Mouse (Mus musculus) testis, adult 2 months (tissue): ENCODE measurements around the gene Ncor2. TPM values are rescaled to one million over a fixed set of nuclear protein-coding genes. Genes with fewer than 3 reads are reported as not detected.

Experiments used
- H3K27ac ChIP-seq: fragments of 200-500 bp; 2 replicates; pipeline ENCODE4 v1.5.1; 2012; ENCODE audit warnings: low read depth, low read length; ENCODE audit not compliant: control insufficient read depth, insufficient read depth
- H3K27me3 ChIP-seq: fragments of 200-500 bp; 2 replicates; pipeline ENCODE4 v1.6.1; 2012; ENCODE audit warnings: mild to moderate bottlenecking, low read length, moderate library complexity; ENCODE audit not compliant: control insufficient read depth, insufficient read depth
- H3K36me3 ChIP-seq: fragments of 200-500 bp; 2 replicates; pipeline ENCODE4 v1.6.1; 2012; ENCODE audit warnings: mild to moderate bottlenecking, low read length; ENCODE audit not compliant: control insufficient read depth, insufficient read depth
- H3K4me1 ChIP-seq: fragments of 200-500 bp; 2 replicates; pipeline ENCODE4 v1.6.1; 2012; ENCODE audit warnings: low read length; ENCODE audit not compliant: control insufficient read depth, insufficient read depth
- H3K4me3 ChIP-seq: fragments of 200-500 bp; 2 replicates; pipeline ENCODE4 v1.5.1; 2012; ENCODE audit warnings: low read depth, mild to moderate bottlenecking, low read length, moderate library complexity, mixed read lengths; ENCODE audit not compliant: control insufficient read depth
- CTCF ChIP-seq: fragments of 200-500 bp; IDR thresholded peaks from 2 replicates; pipeline ENCODE4 v1.5.1; 2012; ENCODE audit warnings: low read depth, mild to moderate bottlenecking, inconsistent platforms, low read length, moderate library complexity; ENCODE audit not compliant: control insufficient read depth, insufficient read depth, insufficient replicate concordance
- POLR2A ChIP-seq: fragments of 200-500 bp; IDR thresholded peaks from 2 replicates; pipeline ENCODE4 v1.6.1; 2012; ENCODE audit warnings: low read depth, mild to moderate bottlenecking, inconsistent platforms, low read length, moderate library complexity; ENCODE audit not compliant: control insufficient read depth
- polyA plus RNA-seq: library from polyadenylated mRNA; depleted of rRNA; stranded (reverse); fragments of >200 nt; gene quantifications from 2 replicates; pipeline ENCODE4 v1.2.3, GENCODE M21; 2012

The Ncor2 gene
- polyA plus RNA-seq, 1 experiment = 28.0 TPM

DNA sequence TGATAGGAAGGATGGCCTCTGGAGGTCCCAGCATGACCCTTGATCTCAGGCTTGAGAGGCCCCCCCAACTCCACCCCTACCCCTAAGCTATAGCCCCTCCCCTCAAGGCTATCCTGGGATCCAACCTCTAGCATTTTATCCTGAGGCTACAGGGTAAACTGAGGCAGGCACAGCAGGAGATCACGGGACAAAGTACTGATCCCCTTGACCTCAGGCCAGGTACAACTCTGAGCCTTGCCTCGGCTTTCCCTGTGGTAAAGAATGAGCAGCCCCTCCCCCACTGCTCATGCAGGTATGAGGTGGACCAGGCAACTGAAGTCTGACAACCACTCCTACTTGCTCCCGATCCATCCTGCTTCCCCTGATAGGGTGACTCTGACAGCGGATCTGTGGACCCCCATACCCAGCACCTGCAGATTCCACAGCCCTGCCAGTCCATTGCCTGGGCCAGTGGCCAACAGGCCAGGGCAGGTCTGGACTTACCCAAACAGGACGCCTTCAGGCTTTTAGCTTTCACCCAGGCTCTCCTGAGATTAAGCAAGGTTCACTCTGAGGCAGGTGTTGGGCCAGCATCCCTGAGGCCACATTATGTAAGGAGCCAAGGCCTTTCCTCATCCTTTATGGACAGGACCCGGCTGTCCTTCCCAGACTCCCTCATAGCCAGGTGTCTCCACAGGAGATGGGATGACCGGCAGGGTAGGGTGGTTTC is 11.2 kb upstream of the Ncor2 start:
- no peak for TF ChIP-seq POLR2A
- no peak for TF ChIP-seq CTCF
- no peak overlapping the region for H3K4me3 ChIP-seq
- H3K36me3 ChIP-seq = no peaks in the 10 kb centered on the region
- H3K4me1 ChIP-seq = peaks cover 5% of the 10 kb centered on the region
- H3K27ac ChIP-seq = no peak overlapping the region
- H3K27me3 ChIP-seq = no peaks in the 10 kb centered on the region

DNA sequence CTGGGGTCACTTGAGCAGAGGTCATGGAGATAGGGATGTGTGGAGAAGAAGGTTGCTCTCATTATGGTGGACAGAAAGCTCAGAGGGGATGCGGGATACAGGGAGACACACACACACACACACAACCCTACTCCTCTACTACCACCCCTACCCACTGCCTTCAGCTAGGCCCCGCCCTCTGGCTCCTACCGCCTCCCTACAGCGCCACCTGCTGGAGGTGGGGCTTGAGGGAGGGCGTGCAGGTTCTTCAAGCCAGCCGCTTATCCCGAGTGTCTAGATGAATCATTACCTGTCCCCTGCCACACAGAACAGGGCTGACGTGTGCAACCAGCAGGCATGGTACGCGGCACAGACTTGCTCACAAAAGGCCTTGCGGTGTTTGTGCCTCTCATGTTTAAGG is 10.6 kb upstream of the Ncor2 start:
- TF ChIP-seq POLR2A = no peak
- peak; percentile 93 for TF ChIP-seq CTCF
- no peaks in the 10 kb centered on the region for H3K36me3 ChIP-seq
- H3K4me3 ChIP-seq = no peak overlapping the region
- H3K4me1 ChIP-seq = peaks cover 8% of the 10 kb centered on the region
- no peak overlapping the region for H3K27ac ChIP-seq
- no peaks in the 10 kb centered on the region for H3K27me3 ChIP-seq

DNA sequence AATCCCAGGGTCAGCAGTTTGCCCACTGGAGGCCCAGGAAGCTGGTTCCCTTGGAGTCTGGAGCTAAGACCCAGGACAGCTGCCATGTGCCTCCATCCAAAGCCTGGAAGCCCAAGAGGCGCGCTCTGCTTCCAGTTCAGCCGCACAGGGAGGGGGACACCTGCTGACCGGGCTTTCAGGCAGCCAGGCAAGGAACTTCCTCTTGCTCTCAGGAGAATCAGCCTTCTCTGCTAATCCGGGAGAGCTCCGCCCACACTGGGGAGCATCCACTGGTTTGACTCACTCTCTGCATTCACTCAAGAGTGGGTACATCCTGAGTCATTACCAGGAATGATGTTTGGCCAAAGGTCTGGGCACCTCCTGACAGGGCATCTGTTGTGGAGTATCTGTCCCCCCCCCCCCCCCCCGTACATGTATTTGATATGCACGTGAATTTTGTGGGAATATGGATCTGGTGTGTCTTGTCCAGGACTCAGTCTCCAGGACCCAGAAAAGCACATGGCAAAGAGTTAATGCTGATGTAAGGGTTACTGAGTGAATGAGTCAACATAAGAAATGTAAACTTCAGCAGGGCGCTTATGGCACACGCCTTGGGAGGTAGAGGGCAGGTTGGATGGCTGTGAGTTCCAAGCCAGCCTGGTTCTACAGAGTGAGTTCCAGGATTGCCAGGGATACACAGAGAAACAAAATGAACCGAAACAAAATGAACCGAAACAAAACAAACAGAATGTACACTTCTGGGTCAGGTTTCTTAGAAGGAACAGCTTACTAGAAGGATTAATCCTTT is 10.0 kb upstream of the Ncor2 start:
- Histone ChIP-seq H3K36me3 (no peaks in the 10 kb centered on the region), H3K4me3 (no peak overlapping the region), H3K27me3 (no peaks in the 10 kb centered on the region), H3K4me1 (peaks cover 8% of the 10 kb centered on the region), H3K27ac (no peak overlapping the region)
- TF ChIP-seq CTCF (no peak), POLR2A (no peak)

DNA sequence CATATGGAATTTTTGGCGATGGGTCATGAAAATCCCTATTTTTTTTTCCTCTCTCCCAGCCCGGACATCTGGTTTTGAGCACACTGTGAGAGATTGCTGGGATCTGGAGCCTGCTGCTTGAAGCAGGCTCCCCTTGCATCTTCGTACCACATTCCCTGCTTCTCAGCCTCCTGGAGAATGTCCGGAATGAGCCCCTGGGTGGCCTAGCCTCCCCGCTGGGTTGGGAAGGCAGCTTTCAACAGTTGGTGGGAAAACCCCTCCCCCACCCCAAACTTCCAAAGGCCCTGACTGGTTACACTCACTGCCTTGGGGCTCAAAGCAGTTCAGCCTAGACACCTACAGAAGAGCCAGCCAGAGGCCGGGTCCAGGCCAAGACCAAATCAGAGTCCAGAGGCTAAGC is 5.8 kb upstream of the Ncor2 start:
- TF ChIP-seq POLR2A (no peak), CTCF (no peak)
- Histone ChIP-seq H3K4me1 (peaks cover 8% of the 10 kb centered on the region), H3K27ac (no peak overlapping the region), H3K36me3 (no peaks in the 10 kb centered on the region), H3K4me3 (no peak overlapping the region), H3K27me3 (no peaks in the 10 kb centered on the region)

DNA sequence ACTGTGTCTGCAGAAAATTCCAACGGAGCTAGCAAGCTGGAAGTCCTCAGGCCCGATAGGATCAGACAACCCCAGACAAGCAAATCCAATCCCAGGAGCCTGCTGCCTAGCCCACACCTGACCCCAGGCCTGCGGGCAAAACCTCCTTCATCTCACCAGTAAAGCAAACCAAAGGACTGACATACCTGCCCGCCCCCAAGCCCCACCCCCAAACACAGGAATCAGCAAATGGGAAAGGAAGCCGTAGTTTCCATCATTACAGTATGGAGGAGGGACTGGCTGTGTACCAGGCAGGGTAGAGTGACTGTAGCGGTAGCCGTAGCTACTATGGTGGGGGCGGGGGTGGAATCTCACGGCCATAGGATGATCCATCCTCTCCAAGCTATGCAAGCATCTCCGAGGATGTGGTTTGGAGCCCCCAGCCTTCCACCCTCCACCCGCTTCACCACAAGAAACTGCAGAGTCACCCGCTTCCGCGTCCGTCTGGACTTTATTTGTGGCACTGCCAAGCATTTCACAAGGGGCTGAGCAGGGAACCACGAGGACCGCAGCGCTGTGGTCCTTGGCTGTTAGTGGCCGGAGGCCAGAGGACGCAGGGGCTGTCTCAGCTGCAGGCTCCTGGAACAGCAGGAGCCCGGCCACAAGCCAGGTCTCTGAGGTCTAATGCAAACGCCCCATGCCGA is 4.4 kb upstream of the Ncor2 start:
- Histone ChIP-seq H3K36me3 (no peaks in the 10 kb centered on the region), H3K4me3 (no peak overlapping the region), H3K27me3 (no peaks in the 10 kb centered on the region), H3K4me1 (peaks cover 9% of the 10 kb centered on the region), H3K27ac (no peak overlapping the region)
- TF ChIP-seq CTCF (no peak), POLR2A (no peak)

DNA sequence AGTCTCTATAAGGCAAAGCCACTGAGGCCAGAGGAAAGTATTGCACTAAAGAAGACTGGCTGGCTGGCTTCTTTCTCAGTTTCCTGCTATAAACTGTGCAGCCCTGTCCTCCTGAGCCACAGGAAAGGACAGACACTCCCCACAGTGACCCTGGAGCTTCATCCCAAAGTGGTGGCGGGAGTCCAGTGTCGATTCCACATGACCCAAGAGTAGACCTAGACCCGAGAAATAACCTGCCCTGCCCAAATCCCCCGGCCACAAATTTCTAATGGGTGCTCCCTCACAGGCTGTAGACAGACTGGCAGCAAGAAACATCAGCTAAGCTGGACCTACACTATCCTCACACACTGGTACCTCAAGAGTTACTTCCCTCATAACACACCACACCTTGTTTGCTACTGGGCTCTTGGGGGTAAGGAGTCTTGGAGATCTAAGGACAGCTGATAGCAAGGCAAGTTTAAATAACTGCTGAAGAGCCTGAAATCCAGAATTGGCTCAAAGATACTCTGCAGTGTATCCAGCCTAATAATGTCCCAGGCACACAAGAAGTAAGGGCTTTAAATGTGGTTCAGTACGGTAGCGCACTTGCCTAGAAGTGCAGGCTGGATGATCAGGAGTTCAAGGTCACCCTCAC is 1.7 kb upstream of the Ncor2 start:
- peaks cover 30% of the 10 kb centered on the region for H3K4me1 ChIP-seq
- TF ChIP-seq POLR2A = no peak
- H3K4me3 ChIP-seq = no peak overlapping the region
- H3K27ac ChIP-seq = no peak overlapping the region
- H3K36me3 ChIP-seq = no peaks in the 10 kb centered on the region
- H3K27me3 ChIP-seq = no peaks in the 10 kb centered on the region
